8 mouse cellular contexts compared by ENCODE assay signal in genomic region chr5:105520442-105520965, GRCm38 (mm10). TPM values are rescaled to one million over a fixed set of nuclear protein-coding genes. Genes with fewer than 3 reads are reported as not detected.
A peak's percentile ranks its signal among the peaks of the same experiment; 100 is the strongest.
DNase-seq lines count a peak whose midpoint lies in the region; ATAC-seq lines count a peak whose summit lies in the region.

No protein-coding gene starts in this region.

- no peaks in the 10 kb centered on the region for H3K9me3 ChIP-seq in kidney, embryonic 15.5 days (replicated peaks)
- no peaks in the 10 kb centered on the region for H3K9me3 ChIP-seq in hindbrain, embryonic 14.5 days (ENCODE audit: control insufficient read depth, low read length)
- no peaks in the 10 kb centered on the region for H3K9me3 ChIP-seq in midbrain, embryonic 14.5 days (ENCODE audit: control insufficient read depth, low read length)

- ATAC-seq in kidney, embryonic 15.5 days (replicated peaks; ENCODE audit: low FRiP score), result no peak
- ATAC-seq in hindbrain, embryonic 14.5 days (ENCODE audit: low FRiP score), result no peak
- no peak for ATAC-seq in midbrain, embryonic 14.5 days (ENCODE audit: low FRiP score, low TSS enrichment)

- peaks cover 11% of the 10 kb centered on the region; the same call in 1 of the 2 replicates for H3K27me3 ChIP-seq in kidney, embryonic 15.5 days
- H3K27me3 ChIP-seq in hindbrain, embryonic 14.5 days (ENCODE audit: control insufficient read depth, insufficient read depth, low read length), result no peaks in the 10 kb centered on the region
- 0 out of 2 replicates have a peak, but pooled peaks cover 5% of the 10 kb centered on the region for H3K27me3 ChIP-seq in midbrain, embryonic 14.5 days (ENCODE audit: control insufficient read depth, insufficient read depth, low read length)

- no peak for DNase-seq in kidney, adult 18-20 months
- peak; percentile 22 for DNase-seq in Muller cell, postnatal 12 days (ENCODE audit: inconsistent ontology term)
- no peak for DNase-seq in hindbrain, embryonic 14.5 days (ENCODE audit: low spot score)
- no peak for DNase-seq in midbrain, embryonic 14.5 days
- no peak for DNase-seq in layer of hippocampus, adult 9-10 months (ENCODE audit: low spot score)
- no peak for DNase-seq in gastrocnemius, postnatal 25 days
- no peak for DNase-seq in cerebellum, adult 9-11 months

- H3K9ac ChIP-seq in kidney, embryonic 15.5 days, result peak overlapping the region; percentile 68; the same call in 1 of the 2 replicates
- H3K9ac ChIP-seq in hindbrain, embryonic 14.5 days, result peak overlapping the region; percentile 85
- peak overlapping the region; percentile 86 for H3K9ac ChIP-seq in midbrain, embryonic 14.5 days (replicated peaks; ENCODE audit: low read length)

- peak overlapping the region; percentile 94 for H3K4me2 ChIP-seq in kidney, embryonic 15.5 days
- peak overlapping the region; percentile 92 for H3K4me2 ChIP-seq in hindbrain, embryonic 14.5 days (replicated peaks)
- H3K4me2 ChIP-seq in midbrain, embryonic 14.5 days (ENCODE audit: low read length), result peak overlapping the region; percentile 96

- no peaks in the 10 kb centered on the region for H3K36me3 ChIP-seq in kidney, embryonic 15.5 days
- no peaks in the 10 kb centered on the region for H3K36me3 ChIP-seq in hindbrain, embryonic 14.5 days (replicated peaks; ENCODE audit: control insufficient read depth, insufficient read depth)
- no peaks in the 10 kb centered on the region for H3K36me3 ChIP-seq in midbrain, embryonic 14.5 days (ENCODE audit: control insufficient read depth, insufficient read depth, low read length)

- 49% methylated on average over 9 of the region's 9 CpGs for WGBS in kidney, embryonic 15.5 days
- 54% methylated on average over 9 of the region's 9 CpGs for WGBS in hindbrain, embryonic 14.5 days
- 38% methylated on average over 9 of the region's 9 CpGs for WGBS in midbrain, embryonic 14.5 days

- H3K4me1 ChIP-seq in kidney, embryonic 15.5 days, result peaks cover 27% of the 10 kb centered on the region
- H3K4me1 ChIP-seq in hindbrain, embryonic 14.5 days (replicated peaks; ENCODE audit: control insufficient read depth, insufficient read depth, low read length), result peaks cover 22% of the 10 kb centered on the region
- peaks cover 7% of the 10 kb centered on the region for H3K4me1 ChIP-seq in midbrain, embryonic 14.5 days (ENCODE audit: control insufficient read depth, insufficient read depth, low read length)

- peak overlapping the region; percentile 69 for H3K4me3 ChIP-seq in kidney, embryonic 15.5 days (replicated peaks)
- H3K4me3 ChIP-seq in hindbrain, embryonic 14.5 days (replicated peaks; ENCODE audit: low read length), result peak overlapping the region; percentile 72
- peak overlapping the region; percentile 76 for H3K4me3 ChIP-seq in midbrain, embryonic 14.5 days (replicated peaks; ENCODE audit: low read depth, low read length)

- no peak overlapping the region for H3K27ac ChIP-seq in kidney, embryonic 15.5 days
- H3K27ac ChIP-seq in hindbrain, embryonic 14.5 days, result no peak overlapping the region
- no peak overlapping the region for H3K27ac ChIP-seq in midbrain, embryonic 14.5 days (replicated peaks; ENCODE audit: low read depth, low read length)

RNA-seq across cellular contexts. Expression of gene Lrrc8c, which starts 1.3 kb away (rescaled TPM):
- polyA plus RNA-seq in kidney, embryonic 15.5 days (2015; fragmentation: Nextera tagmentation; extraction: Ambion mirVana), result 17.0 and 18.4 TPM in 2 replicates
- polyA plus RNA-seq in hindbrain, embryonic 14.5 days (2014; fragmentation: Nextera tagmentation; extraction: Ambion mirVana), result 18.2 and 18.5 TPM in 2 replicates
- polyA plus RNA-seq in midbrain, embryonic 14.5 days (2014; fragmentation: Nextera tagmentation; extraction: Ambion mirVana), result 13.0 and 16.7 TPM in 2 replicates
- 1 to 10 TPM; 7.9 to 8.4 TPM for total RNA-seq in gastrocnemius, postnatal 25 days (2021)
